Mouse (Mus musculus) intestine, embryonic 15.5 days (tissue): ENCODE measurements at regions not wholly inside any gene's neighbourhood (a gene's known extent, or its start where the extent isn't known, plus 50 kb on each side); places are given as distances from the start of the nearest gene placed in this dataset.
A peak's percentile ranks its signal among the peaks of the same experiment; 100 is the strongest.

Experiments used
- ATAC-seq: fragments of 200-750 bp; cut with Nextera tagmentation; 2 replicates; pipeline ENCODE4 v1.8.0; 2017; ENCODE audit warnings: moderate TSS enrichment, moderate library complexity
- H3K27ac ChIP-seq: fragments of 300-500 bp; sonication (generic); 2 replicates; pipeline ENCODE4 v1.5.1; 2015; ENCODE audit warnings: mild to moderate bottlenecking, inconsistent platforms
- H3K27me3 ChIP-seq: fragments of 300-500 bp; sonication (generic); replicated peaks from 2 replicates; pipeline ENCODE4 v1.6.1; 2015; ENCODE audit warnings: inconsistent platforms
- H3K36me3 ChIP-seq: fragments of 300-500 bp; sonication (generic); 2 replicates; pipeline ENCODE4 v1.6.1; 2015; ENCODE audit warnings: inconsistent platforms
- H3K4me1 ChIP-seq: fragments of 300-500 bp; sonication (generic); replicated peaks from 2 replicates; pipeline ENCODE4 v1.6.1; 2015; ENCODE audit warnings: inconsistent platforms
- H3K4me2 ChIP-seq: fragments of 300-500 bp; sonication (generic); replicated peaks from 2 replicates; pipeline ENCODE4 v1.6.1; 2015; ENCODE audit warnings: mild to moderate bottlenecking, inconsistent platforms
- H3K4me3 ChIP-seq: fragments of 300-500 bp; sonication (generic); replicated peaks from 2 replicates; pipeline ENCODE4 v1.5.1; 2015; ENCODE audit warnings: inconsistent platforms
- H3K9ac ChIP-seq: fragments of 300-500 bp; sonication (generic); 2 replicates; pipeline ENCODE4 v1.6.1; 2015; ENCODE audit warnings: inconsistent platforms
- H3K9me3 ChIP-seq: fragments of 300-500 bp; sonication (generic); 2 replicates; pipeline ENCODE4 v1.6.1; 2016; ENCODE audit warnings: inconsistent platforms
- WGBS: fragments of 180-500 bp; shearing (Covaris S2); methylation state at CpG from one replicate; pipeline ENCODE4 v1.1.7; 2015; 5-methylcytosine and 5-hydroxymethylcytosine counted together

DNA sequence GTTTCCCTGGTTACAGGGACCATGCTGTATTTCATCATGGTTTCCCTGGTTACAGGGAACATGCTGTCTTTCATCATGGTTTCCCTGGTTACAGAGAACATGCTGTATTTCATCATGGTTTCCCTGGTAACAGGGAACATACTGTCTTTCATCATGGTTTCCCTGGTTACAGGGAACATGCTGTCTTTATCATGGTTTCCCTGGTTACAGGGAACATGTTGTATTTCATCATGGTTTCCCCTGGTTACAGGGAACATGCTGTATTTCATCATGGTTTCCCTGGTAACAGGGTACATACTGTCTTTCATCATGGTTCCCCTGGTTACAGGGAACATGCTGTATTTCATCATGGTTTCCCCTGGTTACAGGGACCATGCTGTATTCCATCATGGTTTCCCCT, 1579.5 kb downstream of the 4930444P10Rik start:
- no peaks in the 10 kb centered on the region for H3K9me3 ChIP-seq
- no peak for ATAC-seq

DNA sequence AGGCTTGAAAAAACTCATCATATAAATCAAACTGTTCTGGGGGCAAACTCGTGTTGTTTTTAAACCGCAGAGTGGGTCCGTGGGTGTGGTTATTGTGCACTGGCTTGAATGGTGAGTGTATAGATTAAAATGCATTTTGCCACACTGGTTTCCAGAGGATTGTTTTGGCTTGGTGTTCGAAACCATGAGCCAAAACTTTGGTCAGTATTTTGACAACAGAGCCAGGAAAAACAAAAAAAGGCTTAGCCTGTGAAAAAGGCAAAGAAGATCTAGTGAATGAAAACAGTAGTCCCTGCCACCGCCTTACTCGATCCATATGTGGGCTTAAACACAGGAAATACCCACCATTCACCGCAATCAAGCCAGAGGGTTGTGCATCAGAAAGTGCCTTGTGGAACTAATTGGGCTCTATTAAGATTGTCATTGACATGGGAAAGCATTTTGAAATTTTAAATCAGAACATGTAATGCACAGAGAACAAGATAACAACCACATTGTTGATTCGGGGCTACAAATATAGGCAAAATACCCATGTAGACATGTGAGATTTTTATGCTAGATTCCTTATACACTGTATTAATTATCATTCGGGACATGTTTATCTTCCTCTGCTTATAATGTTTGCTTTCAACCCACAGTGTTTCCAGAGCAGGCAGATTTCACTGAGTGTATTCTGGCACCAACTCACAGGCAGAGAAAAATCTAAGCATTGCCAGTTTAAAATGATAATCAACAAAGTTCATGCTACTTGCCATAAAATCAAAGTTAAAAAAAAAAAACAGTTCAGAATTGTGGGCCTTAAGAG, 1580.4 kb downstream of the 4930444P10Rik start:
- no peaks in the 10 kb centered on the region for H3K4me1 ChIP-seq
- no peak for ATAC-seq
- H3K9me3 ChIP-seq, result no peaks in the 10 kb centered on the region
- H3K4me2 ChIP-seq, result no peak overlapping the region
- H3K27ac ChIP-seq, result no peak overlapping the region
- no peaks in the 10 kb centered on the region for H3K36me3 ChIP-seq
- H3K27me3 ChIP-seq, result peaks cover 7% of the 10 kb centered on the region; the same call in 1 of the 2 replicates
- no peak overlapping the region for H3K9ac ChIP-seq
- no peak overlapping the region for H3K4me3 ChIP-seq
- 58% methylated on average over 9 of the region's 9 CpGs for WGBS

More for the DNA sequence above, 1579.5 kb downstream of the 4930444P10Rik start:
- no peaks in the 10 kb centered on the region for H3K36me3 ChIP-seq
- no peak overlapping the region for H3K4me2 ChIP-seq
- H3K27ac ChIP-seq, result no peak overlapping the region
- no peaks in the 10 kb centered on the region; the same call in 1 of the 2 replicates for H3K27me3 ChIP-seq
- H3K4me1 ChIP-seq, result no peaks in the 10 kb centered on the region
- H3K9ac ChIP-seq, result no peak overlapping the region
- H3K4me3 ChIP-seq, result no peak overlapping the region

DNA sequence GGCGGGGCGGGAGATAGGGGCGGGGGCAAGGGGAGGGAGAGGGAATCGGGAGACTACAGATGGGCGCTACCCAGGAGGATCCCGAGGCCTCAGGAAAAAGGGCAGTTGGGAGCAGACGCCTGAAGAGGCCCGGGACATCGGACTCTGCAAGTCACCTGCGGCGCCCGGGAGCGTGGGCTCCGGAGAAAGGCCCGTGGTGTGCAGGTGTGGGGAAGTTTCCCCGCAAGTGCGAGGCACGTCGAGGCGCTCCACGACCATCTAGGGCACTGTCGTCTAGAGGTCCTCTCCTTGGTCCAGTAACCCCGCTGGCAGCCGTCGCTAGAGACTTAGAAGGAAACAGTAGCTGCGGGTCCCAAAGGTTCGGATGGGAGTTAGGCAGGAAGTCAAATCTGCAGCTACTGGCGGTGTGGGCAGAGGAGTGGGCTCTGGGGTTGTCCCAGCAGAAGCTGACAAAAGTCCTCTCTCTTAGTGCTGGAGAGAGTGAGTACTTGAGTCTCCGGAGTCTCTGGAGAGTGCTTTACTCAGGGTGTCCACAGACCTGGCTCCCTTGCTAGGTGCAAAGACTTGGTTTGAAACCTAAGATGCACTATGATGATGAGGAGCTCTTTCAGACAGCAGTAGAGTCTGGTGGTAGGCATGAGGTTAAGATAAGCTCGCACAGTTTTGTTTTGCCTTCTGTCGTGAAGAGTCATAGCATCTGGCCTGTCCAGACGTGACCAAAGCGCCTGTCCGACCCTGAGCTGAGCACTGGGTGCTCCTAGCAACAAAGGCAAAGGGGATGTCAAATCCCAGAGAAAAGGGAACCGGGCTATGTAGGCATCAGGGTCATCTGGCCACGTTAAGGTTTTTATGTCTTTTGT, 1586.1 kb downstream of the 4930444P10Rik start:
- WGBS, result 7% methylated on average over 33 of the region's 36 CpGs
- Histone ChIP-seq H3K9me3 (no peaks in the 10 kb centered on the region), H3K4me3 (peak overlapping the region; percentile 43), H3K4me1 (peaks cover 13% of the 10 kb centered on the region), H3K9ac (no peak overlapping the region), H3K27ac (no peak overlapping the region), H3K4me2 (peak overlapping the region; percentile 87), H3K36me3 (no peaks in the 10 kb centered on the region), H3K27me3 (peaks cover 30% of the 10 kb centered on the region)
- ATAC-seq, result peak; percentile 76; the same call in 1 of the 2 replicates

DNA sequence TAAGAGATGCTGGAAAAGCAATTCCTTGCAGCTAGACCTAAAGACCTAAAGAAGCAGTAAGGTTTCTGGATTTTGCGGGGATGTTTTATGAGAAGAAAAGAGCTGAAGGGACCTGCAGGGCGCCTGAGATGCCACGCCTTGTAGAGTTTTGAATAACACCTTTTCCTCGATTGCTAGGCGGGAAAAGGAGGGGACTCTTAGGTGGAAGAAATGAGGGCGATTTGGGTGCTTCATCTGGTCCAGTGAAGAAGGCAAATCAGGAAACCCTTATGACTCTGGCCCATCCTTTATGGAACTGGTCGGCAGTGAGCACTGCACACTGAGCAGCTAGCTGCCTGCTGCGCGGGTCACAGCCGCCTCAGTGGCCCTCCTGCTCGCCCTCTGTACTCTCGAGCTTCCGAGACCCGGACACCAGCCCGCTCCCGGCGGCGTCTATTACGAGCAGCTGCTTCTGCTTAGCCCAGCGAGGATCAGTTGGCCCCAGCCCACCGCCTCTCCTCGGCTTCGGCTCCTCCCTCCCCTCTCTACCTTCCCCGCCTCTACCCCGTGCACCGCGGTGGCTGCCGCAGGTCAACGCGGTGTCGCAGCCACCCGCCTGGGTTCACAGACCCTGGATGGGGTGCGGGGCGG, 1586.8 kb downstream of the 4930444P10Rik start:
- Histone ChIP-seq H3K9ac (no peak overlapping the region), H3K27me3 (peaks cover 30% of the 10 kb centered on the region), H3K27ac (no peak overlapping the region), H3K4me1 (peaks cover 13% of the 10 kb centered on the region), H3K4me2 (peak overlapping the region; percentile 87), H3K4me3 (peak overlapping the region; percentile 43), H3K9me3 (no peaks in the 10 kb centered on the region), H3K36me3 (no peaks in the 10 kb centered on the region)
- ATAC-seq, result peak; percentile 84
- under 1% methylated on average over 34 of the region's 34 CpGs for WGBS

DNA sequence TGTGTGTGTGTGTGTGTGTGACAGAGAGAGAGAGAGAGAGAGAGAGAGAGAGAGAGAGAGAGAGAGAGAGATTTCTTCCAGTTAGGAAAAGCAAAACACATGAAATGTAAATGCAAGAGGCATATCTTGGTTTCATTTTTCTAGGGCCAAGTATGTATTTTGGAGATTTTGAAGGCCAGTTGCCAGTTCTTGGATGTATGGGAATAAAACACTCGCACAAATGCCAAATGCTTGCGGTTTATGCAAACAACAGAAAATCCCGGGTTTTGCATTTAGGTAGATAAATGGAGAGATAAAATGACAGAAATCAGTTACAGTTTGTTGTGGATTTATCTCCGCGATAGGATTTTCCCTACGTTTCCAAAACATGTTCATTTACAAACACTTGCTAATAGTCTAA, 1587.4 kb downstream of the 4930444P10Rik start:
- ATAC-seq, result no peak

DNA sequence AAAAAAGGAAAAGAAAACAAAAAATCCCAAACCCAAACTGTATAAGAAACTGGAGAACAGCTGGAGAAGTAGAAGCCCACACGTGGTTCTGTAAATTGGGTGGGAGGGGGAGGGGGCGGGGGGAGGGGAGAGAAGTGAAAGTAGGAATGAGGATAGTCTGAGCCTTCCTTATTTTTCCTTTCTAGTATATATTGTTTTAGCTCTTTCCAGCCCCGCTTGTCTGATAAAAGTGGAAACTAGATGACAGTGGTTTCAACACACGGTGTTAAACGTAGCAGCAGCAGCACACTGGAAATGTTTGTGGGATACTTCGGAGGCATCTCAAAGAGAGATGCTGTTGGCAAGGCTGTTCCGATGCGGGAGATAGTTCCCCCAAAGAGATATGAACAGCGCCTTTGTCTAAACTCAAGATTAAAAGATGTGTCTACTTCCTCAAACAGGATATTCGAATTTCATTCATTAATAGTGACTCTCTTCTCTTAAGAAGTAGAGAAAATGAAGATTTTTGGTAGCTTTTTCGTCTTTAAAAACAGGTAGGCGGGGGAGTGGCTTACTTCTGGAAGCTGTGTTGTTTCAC, 1588.3 kb downstream of the 4930444P10Rik start:
- H3K4me2 ChIP-seq, result peak overlapping the region; percentile 1; the same call in 1 of the 2 replicates
- WGBS, result 5% methylated on average over 12 of the region's 12 CpGs
- peaks cover 13% of the 10 kb centered on the region for H3K4me1 ChIP-seq
- no peak overlapping the region for H3K4me3 ChIP-seq
- no peak overlapping the region for H3K27ac ChIP-seq
- H3K27me3 ChIP-seq, result peaks cover 30% of the 10 kb centered on the region
- H3K9me3 ChIP-seq, result no peaks in the 10 kb centered on the region
- no peak overlapping the region for H3K9ac ChIP-seq
- H3K36me3 ChIP-seq, result no peaks in the 10 kb centered on the region
- no peak for ATAC-seq

More for the DNA sequence above, 1587.4 kb downstream of the 4930444P10Rik start:
- H3K36me3 ChIP-seq, result no peaks in the 10 kb centered on the region
- 0 out of 2 replicates have a peak overlapping the region, but pooled peaks have one; percentile 43 for H3K4me3 ChIP-seq
- WGBS, result 12% methylated on average over 6 of the region's 6 CpGs
- no peak overlapping the region for H3K27ac ChIP-seq
- peaks cover 13% of the 10 kb centered on the region for H3K4me1 ChIP-seq
- H3K27me3 ChIP-seq, result peaks cover 30% of the 10 kb centered on the region
- no peak overlapping the region for H3K9ac ChIP-seq
- peak overlapping the region; percentile 87; the same call in 1 of the 2 replicates for H3K4me2 ChIP-seq
- H3K9me3 ChIP-seq, result no peaks in the 10 kb centered on the region

DNA sequence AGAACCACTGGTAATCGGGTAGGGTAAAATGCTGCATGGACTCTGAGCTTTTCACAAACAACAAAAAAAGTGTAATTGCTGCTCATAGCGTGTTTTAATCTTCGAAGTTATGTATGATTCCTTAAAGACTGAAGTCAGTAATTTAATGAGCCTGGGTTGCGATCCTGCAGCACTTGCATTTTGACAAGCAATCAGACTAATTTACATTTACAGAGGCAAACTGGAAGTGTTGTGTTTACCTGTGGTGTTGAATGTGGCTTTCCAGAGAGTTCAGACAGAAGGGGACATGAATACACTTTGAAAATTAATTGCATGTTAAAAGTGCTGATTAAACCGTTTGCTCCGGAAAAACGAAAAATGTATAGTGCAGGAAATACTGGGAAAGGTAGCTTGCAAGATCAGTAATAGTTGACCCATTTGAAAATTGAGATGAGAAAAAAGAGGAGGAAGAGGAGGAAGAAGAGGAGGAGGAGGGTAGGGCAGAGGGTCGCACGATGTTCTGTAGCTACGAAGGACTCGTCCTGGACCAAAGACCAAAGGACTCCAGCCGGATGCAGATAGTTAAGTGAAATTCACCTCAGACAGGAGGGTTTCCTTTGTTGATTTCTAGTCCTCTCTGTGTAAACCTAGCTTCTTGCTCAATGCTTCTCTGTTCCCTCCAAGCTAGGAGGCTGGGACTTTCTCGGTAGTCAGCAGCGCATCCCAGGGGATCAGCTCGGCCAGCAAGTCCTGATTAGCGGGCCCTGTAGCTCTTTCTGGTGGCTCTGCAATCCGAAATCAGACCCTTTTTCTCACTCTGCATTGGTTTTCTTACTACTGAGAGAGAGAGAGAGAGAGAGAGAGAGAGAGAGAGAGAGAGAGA, 1589.0 kb downstream of the 4930444P10Rik start:
- peaks cover 13% of the 10 kb centered on the region for H3K4me1 ChIP-seq
- 0 out of 2 replicates have a peak overlapping the region, but pooled peaks have one; percentile 1 for H3K4me2 ChIP-seq
- peaks cover 30% of the 10 kb centered on the region for H3K27me3 ChIP-seq
- no peak overlapping the region for H3K4me3 ChIP-seq
- H3K9ac ChIP-seq, result no peak overlapping the region
- H3K9me3 ChIP-seq, result no peaks in the 10 kb centered on the region
- H3K27ac ChIP-seq, result no peak overlapping the region
- no peaks in the 10 kb centered on the region for H3K36me3 ChIP-seq
- WGBS, result 14% methylated on average over 17 of the region's 17 CpGs
- ATAC-seq, result no peak

DNA sequence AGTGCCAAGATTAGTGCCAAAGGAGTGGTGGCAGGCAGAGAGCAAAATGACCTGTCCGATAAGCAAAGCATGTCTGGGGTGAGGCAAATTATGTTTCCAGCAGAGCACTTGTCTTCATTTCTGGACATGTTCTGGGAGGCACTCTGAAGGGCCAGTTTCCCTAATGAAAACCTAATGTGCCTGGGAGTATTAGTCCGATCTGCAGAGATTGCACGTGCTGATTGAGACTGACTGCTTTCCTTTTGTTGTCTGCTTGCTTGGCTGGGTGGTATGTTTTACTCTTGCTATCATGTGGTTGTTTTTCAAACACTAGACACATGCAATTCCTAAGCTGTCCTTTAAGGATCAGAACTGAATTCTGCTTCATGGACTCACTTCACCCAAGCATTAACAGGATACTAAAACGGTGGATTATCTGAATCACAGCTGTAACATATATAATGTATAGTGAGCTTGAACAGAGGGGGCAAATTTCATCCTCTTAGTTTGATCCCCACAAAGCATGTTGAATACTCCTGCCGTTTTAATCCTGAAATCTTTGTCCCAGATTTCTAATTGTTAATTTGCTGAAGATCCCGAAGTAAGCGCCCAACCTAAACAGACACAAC, 1589.8 kb downstream of the 4930444P10Rik start:
- 42% methylated on average over 7 of the region's 7 CpGs for WGBS

DNA sequence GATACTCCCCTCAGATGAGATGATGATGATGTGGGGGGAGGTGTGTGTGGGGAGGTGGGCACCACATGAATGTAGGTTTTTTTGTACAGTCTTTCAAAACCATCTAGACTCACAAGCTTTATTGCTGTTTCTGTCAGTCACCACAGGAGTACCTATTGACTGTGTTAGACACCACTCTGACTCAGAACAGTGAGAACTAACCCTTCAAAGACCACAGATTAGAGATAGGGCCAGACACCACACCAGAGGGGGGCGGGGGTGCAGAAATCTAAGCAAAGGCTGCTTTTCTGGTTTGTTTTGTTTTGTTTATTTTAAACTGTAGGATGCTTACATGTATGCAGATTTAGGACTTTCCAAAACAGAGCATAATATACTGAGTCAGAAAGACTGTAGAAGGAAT, 1594.0 kb downstream of the 4930444P10Rik start:
- H3K4me1 ChIP-seq, result no peaks in the 10 kb centered on the region

More for the DNA sequence above, 1589.8 kb downstream of the 4930444P10Rik start:
- ATAC-seq, result no peak
- Histone ChIP-seq H3K4me3 (no peak overlapping the region), H3K9ac (no peak overlapping the region), H3K27me3 (peaks cover 29% of the 10 kb centered on the region), H3K4me2 (no peak overlapping the region), H3K27ac (no peak overlapping the region), H3K4me1 (peaks cover 13% of the 10 kb centered on the region), H3K9me3 (no peaks in the 10 kb centered on the region), H3K36me3 (no peaks in the 10 kb centered on the region)

DNA sequence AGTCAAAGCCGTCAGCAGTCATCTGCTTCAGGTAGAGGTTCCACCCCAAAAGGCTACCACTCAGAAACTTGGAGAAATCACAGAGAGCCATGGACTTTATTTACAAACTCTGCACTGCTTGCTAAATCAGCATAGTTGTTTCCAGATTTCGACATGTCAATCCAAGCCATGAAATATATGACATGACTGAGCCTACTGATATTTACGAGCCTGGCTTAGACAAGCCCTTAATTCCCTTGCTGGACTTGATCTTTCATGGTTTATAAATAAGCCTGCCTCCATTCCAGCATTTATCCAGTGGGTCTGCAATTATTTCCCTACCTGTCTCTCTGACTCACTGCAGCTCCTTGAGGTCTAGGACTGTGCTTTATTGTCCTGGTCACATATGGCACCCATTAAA, 1603.1 kb downstream of the 4930444P10Rik start:
- H3K27me3 ChIP-seq, result no peaks in the 10 kb centered on the region
- H3K4me3 ChIP-seq, result no peak overlapping the region
- ATAC-seq, result no peak
- H3K9me3 ChIP-seq, result no peaks in the 10 kb centered on the region
- no peak overlapping the region for H3K27ac ChIP-seq
- no peaks in the 10 kb centered on the region for H3K36me3 ChIP-seq
- no peak overlapping the region for H3K4me2 ChIP-seq
- H3K4me1 ChIP-seq, result no peaks in the 10 kb centered on the region
- H3K9ac ChIP-seq, result no peak overlapping the region
- 74% methylated on average over 3 of the region's 3 CpGs for WGBS

More for the DNA sequence above, 1594.0 kb downstream of the 4930444P10Rik start:
- Histone ChIP-seq H3K9me3 (no peaks in the 10 kb centered on the region), H3K27me3 (peaks cover 9% of the 10 kb centered on the region; the same call in 1 of the 2 replicates), H3K4me2 (no peak overlapping the region), H3K9ac (no peak overlapping the region), H3K36me3 (no peaks in the 10 kb centered on the region), H3K27ac (no peak overlapping the region), H3K4me3 (no peak overlapping the region)
- ATAC-seq, result no peak
- 76% methylated on average over 1 of the region's 1 CpGs for WGBS

DNA sequence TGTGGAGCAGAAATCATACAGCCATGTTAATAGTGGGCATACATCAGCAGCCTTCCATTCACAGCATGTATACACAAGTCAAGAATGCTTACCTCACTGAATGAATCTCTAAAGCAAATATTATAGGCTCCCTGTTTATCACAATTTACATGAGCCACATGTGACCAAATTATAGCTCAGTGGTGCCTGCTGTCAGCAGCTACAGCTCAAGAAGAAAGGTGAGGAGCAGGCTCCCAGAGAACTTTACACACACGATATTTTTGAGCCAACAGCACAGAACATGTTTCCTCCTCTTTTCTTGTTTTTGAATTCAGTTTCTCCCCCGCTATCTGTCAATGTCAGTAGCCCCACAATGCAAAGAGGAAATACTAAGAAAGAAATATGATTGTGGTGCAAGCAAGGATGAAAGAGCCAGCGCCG, 1605.4 kb downstream of the 4930444P10Rik start:
- Histone ChIP-seq H3K4me1 (no peaks in the 10 kb centered on the region), H3K27ac (no peak overlapping the region), H3K4me2 (no peak overlapping the region), H3K27me3 (no peaks in the 10 kb centered on the region), H3K36me3 (no peaks in the 10 kb centered on the region), H3K9me3 (no peaks in the 10 kb centered on the region), H3K4me3 (no peak overlapping the region), H3K9ac (no peak overlapping the region)
- no peak for ATAC-seq
- WGBS, result 54% methylated on average over 4 of the region's 4 CpGs
